Mouse (Mus musculus): ENCODE measurements around the gene Shkbp1.
A peak's percentile ranks its signal among the peaks of the same experiment; 100 is the strongest.

Shkbp1 gene

DNA sequence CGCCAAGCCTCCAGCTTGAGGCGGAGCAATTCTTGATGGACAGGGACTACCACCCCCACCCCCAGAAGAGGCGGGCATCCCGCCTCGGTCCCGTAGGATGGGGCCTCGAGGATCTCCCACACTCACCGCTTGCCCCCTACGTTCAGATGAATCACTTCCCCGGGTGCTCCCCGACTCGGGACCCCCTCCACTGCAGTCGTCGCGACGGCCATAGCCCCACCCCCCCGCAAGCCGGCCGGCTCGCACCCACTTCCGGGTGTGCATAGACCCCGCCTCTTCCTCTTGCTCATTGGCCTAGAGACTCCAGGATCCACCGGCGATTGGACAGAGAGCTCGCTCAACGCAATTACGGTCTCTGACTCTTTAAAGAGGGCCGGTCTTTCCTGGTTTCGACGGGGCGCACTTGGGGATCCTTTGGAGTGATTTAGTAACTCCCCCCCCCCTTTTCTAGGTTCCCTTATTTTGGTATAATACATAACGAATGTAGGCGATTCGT is at the start of gene Shkbp1:
Gene Shkbp1, minus strand, starts transcription at position 275 of the 496 bp plus-strand sequence.
- peak; percentile 82 for DNase-seq (ENCODE audit: low read depth, low spot score)

DNA sequence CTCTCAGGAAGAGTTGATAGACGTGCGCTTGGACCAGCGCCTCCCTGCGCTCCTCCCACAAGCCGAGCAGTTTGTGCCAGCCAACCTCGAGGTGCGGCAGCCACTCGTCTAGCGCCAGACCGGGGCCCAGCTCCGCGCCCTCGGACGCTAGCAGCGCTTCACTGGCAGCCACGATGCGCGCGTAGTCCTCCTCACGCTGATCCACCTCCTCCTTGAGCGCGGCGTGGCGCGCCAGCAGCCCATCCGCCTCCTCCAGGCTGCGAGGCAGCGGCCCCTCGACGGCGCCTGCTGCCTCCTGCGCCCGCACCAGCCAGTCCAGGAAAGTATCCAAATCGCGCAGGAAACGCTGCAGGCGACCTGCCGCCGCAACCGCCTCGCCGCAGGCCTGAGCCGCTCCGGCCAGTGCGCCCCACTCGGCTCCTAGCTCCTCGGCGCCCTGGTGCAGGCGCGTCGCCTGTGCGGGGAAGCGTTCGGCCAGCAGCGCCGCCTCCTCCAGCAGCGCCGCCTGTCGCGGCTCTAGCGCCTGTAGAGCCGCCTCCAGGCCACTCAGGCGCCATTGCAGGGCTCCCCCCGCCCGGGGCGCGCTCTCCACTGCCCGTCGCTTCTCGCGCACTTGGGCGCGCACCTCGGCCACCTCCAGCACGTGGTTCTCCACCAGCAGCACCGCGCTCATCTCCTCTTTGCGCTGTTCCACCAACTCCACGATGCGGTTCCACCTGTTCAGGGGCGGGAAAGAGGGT is 48.6 kb upstream of the Shkbp1 start:
- no peak for DNase-seq (ENCODE audit: low read depth, low spot score)

DNA sequence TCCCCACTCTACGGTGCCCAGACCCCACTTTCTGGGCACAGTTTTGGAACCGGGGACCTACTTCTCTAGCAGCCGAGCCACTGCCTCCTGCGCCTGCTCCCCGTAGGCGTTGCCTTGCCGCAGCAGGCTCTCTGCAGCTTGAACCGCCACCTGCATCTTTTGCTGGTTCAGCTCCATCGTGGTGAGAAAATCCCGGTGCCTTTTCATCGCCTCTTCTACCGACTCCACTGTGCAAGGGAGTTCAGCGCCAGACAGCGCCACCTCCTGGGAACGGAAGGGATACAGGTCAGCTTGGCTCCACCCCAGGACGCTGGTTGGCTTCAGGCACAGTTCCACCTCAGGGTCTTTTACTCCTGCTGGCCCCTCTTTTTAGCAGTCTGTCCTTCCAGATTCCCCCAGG is 46.9 kb upstream of the Shkbp1 start:
- DNase-seq (ENCODE audit: low read depth, low spot score): no peak

DNA sequence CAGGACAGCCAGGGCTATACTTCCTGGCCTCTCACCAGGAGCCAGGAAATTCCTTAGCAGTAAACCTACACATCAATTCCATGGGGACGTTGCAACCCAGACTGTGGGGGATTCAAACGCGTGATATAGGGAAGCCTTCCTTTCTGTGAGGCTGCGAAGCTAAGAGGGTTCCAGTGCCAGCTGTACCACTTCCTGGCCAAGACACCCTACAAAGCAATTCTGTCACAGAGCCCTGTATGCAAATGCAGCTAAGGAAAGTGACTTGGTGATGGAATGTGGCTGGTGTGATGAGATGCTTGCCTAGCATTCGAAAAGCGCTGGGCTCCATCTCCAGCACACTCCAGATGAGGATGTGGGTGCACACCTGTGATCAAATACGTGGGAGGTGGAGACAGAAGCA is 44.7 kb upstream of the Shkbp1 start:
- no peak for DNase-seq (ENCODE audit: low read depth, low spot score)

DNA sequence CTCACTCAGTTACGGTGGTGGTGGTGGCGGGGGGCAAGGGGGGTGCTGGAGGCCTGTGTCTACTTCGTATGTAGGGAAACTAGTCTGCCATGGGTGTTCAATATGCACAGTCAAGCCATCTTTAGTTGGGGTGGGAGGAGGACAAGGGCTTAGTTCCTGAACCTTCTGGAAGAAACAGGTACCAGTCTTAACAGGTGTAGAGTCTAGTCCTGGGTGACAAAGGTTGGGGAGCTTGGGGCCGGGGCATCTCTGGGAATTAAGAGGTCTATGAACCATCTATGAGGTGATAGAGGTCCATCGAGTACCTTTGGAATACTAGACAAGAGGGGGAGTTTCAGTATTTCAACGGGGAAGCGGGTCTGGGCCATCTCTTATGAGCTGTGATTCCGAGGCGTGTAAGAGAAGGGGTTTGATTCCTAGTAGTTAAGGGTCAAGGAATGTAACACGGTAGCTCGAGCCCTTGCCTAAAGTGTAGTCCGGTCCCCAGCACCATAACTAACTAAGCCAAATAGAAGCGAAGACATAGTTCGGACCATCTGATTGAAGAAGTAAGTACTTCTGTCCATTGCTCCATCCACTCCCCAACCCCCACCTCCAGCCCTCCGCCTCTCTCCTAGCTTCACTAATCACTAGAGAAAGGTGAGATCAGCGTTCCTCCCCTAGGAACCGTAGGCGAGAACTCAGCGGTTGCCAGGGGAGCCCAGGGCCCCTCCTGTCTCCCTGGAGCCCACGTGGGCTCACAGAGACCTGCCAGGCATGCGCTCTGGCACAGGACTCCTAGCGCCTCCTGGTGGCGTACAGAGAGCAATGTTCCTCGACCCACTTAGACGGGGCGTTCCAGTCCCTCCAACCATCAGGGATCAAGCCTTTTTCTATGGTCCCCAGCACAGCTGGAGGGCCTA is 41.5 kb upstream of the Shkbp1 start:
- no peak for DNase-seq (ENCODE audit: low read depth, low spot score)

DNA sequence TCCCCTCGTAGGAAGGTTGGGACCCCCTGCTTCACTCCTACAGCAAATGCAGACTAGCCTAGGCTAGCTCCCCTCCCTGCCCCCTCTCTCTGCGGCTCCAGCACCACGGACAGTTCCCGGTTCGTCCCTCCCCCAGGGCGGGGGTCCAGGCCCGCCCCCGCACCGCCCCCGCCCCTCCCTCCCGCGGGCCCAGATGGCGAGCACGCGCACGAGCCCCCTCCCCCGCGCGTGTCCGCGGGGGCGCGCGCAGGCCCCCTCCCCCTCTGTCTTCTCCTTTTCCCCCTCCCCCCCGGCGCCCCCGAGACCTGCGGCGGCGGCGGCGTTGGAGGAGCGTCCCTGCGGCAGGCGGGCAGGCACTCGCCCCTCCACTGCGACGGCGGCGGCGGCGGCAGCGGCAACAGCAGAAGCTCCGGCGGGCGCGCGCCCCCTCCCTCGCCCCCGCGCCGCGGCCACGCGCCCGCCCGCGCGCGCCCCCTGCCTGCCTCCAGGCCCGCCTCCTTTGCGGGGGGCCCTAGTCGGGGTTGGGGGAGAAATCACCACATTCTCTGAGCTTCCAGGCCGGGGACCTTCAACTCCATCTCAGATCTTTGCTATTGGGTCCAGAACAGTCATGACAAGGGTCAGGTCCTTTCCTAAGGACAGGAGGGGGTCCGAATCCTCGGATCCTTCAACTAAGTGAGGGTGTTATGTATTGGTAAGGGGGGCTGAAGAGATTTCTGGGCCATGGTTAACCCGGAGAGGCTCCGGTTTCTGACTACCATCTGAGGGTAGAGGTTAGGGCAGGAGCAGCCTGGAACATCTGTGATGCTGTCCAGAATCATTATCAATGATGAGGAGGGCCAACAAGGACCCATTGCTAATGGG is 40.6 kb upstream of the Shkbp1 start:
- DNase-seq (ENCODE audit: low read depth, low spot score): no peak

DNA sequence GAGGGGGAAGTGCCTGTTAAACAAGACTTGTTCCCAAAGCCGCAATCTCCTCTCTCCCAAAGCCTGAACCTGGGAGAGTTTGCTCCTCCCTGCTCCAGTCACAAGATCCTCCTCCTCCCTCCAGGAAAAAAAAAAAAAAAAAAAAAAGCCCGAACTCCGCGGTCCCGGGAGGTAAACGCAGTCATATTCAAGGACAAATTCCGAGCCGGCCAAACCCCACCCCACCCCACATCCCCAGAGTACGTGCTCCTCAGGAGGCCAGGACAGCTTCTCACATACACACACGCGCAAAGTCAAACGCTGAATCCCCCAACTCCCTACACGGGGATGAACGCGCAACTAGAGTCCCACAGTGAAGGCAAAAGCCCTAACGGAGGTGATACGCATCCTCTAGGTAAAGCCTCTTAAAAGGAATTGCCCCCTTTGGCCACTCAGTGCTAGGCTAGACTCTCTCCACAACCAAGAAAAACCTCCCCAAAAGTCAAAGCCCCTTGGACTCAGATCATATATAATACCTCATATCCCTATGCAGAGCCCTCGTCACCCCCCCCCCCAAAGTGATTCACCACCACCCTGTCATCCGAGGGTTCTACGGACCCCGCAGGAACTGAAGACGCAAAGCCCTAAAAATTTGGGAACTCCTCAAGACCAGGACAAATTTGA is 39.8 kb upstream of the Shkbp1 start:
- DNase-seq (ENCODE audit: low read depth, low spot score): no peak

DNA sequence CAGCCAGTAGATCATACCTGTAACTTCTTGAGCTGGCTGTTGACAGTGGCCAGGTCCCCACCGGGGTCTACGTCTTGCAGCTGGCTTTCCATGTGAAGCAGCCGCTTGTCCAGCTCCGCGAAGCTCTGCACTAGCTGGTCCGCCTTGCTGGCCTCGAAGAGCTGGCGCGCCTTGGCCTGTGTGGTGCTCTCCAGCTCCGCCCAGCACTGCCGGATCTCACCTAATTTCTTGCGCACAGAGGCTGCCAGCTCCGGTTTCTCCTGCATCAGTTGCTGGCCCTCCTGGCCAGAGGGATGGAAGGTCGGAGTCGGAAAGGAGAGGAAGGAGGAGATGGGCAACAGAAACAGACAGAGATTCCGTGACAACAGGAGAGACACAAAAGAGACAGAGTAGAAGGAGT is 35.6 kb upstream of the Shkbp1 start:
- DNase-seq (ENCODE audit: low read depth, low spot score): no peak

DNA sequence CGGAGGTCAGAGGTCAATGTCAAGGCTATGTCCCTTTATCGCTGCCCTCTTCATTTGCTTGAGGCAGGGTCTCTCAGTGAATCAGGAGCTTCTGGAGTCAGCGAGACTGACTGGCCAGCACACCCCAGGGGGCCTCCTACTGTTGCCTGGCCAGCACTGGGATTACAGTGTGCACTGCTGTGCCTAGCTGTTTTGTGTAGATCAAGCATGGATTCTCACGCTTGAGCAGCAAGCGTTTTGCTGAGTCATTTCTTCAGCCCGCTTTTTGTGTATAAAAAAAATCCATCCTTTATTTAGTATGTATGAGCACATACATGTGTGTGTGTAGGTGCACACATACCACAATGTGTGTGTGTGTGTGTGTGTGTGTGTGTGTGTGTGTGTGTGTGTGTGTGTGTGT is 33.4 kb upstream of the Shkbp1 start:
- DNase-seq (ENCODE audit: low read depth, low spot score): no peak

DNA sequence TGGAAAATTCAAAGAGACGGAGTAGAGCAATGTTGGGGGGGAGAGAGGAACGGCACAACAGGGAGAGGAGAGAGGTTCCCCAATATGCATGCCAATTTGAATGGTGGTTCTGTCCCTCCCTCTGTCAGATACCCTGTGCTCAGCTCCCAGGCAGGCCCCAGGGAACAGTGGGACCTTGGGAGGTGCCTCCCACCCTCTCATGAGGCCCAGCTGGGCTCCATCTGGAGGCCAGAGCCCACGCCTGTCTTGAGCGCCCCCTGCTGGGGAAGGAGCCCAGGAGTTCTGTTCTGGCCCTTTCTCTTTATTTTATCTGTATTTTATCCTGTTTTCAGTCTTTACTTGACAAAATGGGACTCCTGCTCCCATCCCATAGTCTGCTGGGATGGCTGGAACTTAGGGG is 28.9 kb upstream of the Shkbp1 start:
- DNase-seq (ENCODE audit: low read depth, low spot score): peak; percentile 48

DNA sequence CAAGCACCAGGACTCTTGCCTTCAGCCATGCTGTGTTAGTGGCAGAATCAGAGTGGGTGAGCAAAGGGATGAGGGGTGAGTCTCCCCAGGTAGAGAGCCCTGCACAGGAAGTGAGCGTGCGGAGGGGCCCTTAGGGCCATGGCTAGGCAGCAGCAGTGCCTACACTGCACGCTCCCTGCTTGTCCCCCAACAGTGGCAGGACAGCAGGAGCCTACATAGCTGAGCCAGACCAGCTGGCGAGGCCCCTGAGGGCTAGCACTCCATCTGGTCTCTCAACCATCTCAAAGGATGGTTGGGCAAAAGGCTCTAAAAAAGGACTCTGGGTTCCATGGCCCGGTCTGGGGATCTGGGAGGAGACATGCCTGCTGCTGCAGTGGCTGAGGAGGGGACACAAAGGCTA is 28.3 kb upstream of the Shkbp1 start:
- no peak for DNase-seq (ENCODE audit: low read depth, low spot score)

DNA sequence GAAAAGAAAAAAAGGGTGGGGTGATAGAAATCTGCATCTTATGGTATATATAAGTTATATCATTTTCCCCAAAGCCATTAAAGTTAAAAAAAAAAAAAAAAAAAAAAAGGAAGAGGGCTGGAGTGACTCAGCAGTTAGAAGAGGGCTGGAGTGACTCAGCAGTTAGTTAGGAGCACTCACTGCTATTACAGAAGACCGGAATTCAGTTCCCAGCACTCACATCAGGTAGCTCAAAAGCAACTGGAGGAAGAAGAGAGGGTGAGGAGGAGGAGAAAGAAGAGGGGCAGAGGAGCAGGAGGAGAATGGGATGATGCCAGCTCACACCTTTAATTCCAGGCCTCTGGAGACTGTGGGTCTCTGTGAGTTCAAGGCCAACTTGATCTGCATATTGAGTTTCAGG is 27.4 kb upstream of the Shkbp1 start:
- DNase-seq (ENCODE audit: low read depth, low spot score): peak; percentile 65

DNA sequence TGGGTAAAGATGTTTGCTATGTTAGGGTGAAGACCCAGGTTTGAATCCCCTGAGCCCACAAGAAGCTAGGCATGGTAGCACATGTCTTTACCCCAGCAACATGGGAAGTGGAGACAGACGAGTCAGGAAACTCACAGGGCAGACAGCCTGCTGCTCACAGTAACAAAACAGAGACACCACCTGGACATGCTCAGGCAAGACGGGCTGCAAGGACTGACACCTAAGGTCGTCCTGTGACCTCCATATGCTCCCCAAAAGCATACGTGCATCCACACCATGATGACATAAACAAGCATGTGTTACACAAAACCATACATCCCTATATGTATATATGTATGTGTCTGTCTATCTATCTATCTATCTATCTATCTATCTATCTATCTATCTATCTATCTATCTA is 25.7 kb upstream of the Shkbp1 start:
- DNase-seq (ENCODE audit: low read depth, low spot score): no peak

DNA sequence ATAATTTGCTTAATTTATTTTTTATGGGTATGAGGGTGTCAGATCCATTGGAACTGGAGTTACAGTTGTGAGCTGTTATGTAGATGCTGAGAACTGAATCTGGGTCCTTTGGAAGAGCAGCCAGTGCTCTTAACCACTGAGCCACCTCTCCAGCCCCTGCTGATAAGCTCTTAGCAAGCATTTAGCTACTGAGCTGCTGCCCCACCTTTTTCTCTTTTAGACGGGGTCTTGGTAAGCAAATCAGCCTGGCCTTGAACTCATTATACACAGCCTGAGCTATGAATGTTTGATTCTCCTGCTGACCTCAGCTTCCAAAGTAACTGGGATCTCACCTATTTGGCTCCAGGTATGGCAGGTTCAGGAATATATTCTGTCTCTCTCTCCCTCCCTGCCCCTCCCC is 25.2 kb upstream of the Shkbp1 start:
- DNase-seq (ENCODE audit: low read depth, low spot score): no peak

DNA sequence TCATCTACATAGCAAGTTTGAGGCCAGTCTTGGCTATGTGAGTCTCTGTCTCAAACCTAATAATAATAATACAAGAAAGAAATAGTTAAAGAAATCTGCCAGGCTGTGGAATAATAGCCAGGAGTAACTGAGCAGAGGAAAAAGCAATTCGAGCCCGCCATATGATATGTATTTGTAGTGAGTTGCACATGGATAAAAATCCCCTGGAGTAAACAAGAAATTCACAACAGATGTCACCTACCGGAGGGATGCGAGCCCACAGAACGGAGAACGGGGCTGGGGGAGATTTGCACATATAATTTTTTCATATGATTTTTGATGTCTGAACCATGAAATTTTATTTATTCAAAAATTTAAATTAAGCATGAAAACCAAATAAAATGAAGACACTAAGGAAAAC is 24.0 kb upstream of the Shkbp1 start:
- no peak for DNase-seq (ENCODE audit: low read depth, low spot score)

DNA sequence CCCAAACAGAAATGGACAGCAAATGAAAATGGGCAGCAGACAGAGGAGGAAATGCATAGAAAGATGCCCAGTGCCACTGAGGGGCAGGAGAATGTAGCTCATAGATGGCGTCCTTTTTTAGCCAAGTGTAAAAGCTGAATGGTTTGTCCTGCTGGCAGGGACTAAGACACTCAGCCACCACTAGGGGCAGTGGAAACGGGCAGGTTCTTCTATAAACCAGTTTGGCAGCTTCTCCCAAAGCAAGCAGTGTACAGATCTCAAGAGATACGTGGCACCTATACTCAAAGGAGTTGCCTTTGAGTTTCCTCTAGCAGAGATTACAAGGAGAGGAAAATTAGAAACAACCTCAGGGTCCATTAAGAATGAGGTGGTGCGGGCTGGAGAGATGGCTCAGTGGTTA is 22.6 kb upstream of the Shkbp1 start:
- no peak for DNase-seq (ENCODE audit: low read depth, low spot score)

DNA sequence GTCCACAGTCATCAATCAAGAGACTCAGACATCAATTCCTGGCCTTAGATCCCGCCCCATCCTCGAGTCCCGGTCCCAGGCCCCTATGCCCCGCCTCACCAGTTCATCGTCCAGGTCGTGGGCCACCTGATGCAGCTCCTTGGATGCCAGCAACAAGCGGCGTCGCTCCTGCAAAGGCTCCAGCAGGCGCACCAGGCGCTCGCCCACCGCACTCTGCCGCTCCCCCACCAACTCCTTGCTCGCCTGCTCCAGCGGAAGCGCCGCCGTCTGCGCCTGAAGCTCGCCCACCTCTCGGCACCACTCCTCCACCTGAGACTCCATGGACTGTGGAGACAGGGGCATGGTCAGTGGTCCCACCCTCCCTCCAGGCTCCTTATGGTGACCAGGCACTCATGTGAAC is 19.5 kb upstream of the Shkbp1 start:
- DNase-seq (ENCODE audit: low read depth, low spot score): no peak

DNA sequence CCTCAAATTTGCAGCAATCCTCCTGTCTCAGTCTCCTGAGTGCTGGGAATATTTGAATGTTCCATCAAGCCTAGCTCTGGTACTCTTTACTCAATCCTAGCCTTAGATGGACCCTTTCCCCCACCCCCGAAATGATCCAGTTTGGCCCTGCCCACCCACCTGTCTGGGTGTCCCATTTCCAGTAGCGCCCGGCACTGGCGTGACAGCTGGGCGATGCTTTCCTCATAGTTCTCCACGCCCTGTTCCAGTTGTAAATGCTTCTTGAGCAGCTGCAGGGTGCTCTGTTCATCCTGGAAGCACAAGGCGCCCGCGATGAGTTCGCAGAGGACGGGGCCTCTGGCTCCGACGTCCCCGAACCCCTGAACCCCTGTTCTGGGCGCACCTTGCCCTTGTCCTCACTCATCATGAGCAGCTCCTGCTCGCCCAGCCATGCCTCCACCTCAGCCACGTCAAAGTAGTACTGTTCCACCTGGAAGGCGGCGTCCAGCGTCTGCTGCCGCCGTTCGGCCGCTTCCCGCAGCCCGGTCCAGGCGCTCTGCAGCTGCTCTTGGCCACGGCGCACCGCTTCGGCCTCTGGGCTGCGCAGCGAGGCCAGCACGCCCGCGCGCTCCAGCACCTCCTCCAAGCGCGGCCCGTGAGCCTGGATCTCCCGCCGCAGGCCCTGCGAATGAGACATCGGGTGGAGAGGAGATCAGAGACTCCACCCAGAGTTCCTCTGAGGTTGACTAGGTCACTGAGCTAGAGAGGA is 16.1 kb upstream of the Shkbp1 start:
- no peak for DNase-seq (ENCODE audit: low read depth, low spot score)

DNA sequence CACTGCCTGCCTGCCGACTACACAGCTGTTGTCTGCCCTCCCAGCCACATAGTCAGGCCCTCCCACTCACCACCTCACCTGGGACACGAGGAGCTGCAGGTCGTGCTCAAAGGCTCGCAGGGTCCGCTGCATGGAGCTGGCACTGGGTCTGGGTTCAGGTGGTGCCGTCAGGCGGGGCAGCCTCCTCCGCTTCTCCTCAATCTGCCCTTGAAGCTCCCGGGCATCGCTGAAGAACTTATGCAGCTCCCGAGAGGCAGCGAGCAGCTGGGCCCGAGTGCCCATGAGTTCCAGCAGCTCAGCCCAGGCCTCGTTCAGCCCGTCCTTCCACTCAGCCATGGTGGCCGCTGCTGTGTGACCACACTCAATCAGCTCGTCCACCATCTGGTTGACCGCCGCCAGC is 13.3 kb upstream of the Shkbp1 start:
- DNase-seq (ENCODE audit: low read depth, low spot score): no peak

DNA sequence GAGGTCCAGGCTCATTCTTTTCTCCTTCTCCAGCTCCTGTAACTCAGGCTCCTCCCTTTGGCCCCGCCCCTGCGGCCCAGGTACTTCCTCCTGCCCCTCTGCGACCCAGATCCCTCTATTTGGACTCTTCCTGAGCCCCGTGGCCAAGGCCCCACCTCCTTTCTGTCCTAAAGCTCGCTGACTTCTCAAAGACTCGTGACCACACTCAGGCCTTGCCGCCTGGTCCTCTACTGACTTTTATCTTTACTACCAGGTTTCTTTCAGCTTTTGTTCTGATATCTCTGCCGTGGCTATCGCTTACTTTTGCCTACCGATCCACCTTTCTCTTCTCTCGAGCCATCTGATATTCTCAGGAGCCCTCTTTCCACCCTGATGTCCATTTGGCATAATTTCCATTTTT is 12.2 kb upstream of the Shkbp1 start:
- DNase-seq (ENCODE audit: low read depth, low spot score): no peak
